Mouse (Mus musculus): ENCODE measurements at regions not wholly inside any gene's neighbourhood (a gene's known extent, or its start where the extent isn't known, plus 50 kb on each side); places are given as distances from the start of the nearest gene placed in this dataset.

DNA sequence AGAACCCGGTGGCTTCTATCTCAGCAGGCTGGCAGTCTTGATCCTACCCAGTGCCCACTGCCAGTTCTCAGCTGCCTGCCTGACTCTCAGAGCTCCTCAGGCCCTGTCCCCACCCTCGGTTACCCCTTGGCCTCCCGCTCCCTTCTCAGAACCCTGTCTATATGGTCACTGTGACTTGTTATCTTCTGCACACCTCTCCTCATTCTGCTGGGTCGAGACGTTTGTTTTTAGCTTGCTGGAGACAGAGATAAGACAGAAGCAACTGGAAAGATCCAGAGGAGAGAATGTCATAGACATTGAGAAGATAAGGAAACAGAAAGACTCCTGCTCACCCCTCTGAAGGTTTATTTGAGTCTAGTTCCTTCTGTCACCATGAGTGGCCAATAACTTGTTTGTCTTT, 53.8 kb upstream of the Phc1 start:
- in situ Hi-C loops (cut with MboI; ENCODE audit: low pct_unique_long_range_greater_than_20kb in 1 of 2, low sequenced_read_pairs in 2 of 2, unreplicated experiment in 1 of 2) = loop anchor here (5.0 to 25.0 kb wide), 3 partner anchors 82 to 282 kb away; no protein-coding TSS in a partner anchor

DNA sequence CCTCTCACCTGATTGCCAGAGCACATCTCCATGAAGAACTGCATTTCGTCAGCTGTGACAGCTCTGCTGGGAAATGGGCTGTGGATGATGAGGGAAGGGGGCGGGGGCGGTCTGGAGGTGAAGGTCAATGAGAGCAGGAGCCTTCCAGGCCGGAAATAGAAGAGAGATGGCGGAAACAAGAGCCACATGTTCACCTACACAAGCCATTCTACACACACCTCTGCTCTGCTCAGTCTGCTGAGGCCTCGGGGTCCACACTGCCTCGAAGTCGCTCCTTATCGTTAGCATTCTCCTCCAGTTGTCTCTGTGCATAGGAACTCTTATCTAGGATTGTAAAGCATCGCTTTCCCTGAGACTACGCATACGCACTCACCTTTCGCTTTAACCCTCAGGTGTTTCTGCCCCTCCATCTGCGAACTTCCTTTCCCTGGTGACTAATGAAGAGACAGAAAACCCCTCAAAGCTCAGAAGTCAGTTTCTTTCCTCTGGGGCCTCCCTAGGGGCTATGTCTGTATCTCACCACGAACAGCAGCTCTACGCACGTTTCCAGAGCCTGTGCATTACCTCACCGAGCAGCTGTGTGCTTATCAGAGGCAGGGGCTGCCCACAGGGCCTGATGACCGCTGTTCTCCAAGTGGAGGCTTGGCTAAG, 53.0 kb upstream of the Phc1 start:
- in situ Hi-C loops (cut with MboI; ENCODE audit: low pct_unique_long_range_greater_than_20kb in 1 of 2, low sequenced_read_pairs in 2 of 2, unreplicated experiment in 1 of 2) = loop anchor here (5.0 to 25.0 kb wide), 3 partner anchors 81 to 281 kb away; no protein-coding TSS in a partner anchor

DNA sequence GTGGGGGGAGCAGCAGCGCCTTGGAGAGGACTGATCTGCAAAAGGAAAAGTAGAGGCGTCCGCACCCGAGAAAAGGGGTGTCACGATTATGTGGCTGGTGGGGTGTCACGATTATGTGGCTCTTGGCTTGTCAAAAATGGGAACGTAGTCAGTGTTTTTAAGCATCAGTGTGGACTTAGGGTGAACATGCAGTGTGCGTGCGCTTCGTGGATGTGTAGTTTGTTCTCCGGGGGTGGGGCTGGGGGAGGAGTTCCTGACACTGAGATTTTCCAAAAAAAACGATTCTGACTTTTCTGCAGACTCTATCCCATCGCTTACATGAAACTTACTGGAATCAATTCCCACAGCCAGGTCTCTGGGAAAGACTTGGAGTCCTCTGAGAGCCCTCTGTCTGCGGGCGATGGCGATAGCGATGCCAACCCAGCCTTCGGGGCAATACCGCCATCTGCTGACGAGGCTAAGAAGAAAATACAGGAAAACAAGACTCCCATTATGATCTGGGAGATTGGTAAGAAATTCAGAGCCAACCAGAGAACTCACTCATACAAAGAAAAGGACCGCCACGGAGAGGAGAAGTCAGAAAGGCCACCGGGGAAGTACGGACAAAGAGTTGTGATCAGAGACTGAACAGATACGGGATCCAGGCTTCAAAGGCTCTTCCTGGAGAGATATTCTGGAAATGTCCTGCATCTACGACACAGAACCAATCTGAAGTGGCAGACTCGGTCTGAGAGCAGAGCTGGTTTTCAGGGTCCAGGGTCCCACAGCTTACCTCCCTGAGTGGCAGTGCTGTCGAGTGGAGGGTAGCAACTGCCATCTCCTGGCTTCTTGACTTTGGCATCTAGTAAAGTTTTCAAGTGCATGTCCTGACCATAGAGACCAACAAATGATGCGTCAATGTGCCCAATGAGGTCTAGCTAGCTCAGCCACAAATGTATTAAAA, 51.6 kb upstream of the Phc1 start:
- in situ Hi-C loops (cut with MboI; ENCODE audit: low pct_unique_long_range_greater_than_20kb in 1 of 2, low sequenced_read_pairs in 2 of 2, unreplicated experiment in 1 of 2) = loop anchor here (5.0 to 25.0 kb wide), 3 partner anchors 80 to 280 kb away; no protein-coding TSS in a partner anchor

DNA sequence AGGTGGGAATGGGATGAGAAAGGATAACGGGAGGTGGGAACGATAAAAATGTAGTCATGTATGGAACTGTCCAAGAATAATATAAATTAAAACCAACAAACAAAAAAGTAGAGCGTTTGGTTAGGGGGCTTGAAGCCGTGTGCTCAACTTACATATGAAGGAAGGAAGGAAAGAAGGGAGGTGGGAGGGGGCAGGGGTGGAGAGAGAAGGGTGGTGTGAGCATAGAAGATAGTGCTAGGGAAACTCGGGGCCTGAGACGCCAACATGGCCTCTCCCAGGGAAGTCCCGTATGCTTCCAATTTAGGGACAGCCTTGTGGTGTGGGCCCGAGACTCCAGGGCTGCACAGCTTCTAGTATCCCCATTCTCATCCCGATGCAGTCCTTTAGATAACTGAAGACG, 50.8 kb upstream of the Phc1 start:
- in situ Hi-C loops (cut with MboI; ENCODE audit: low pct_unique_long_range_greater_than_20kb in 1 of 2, low sequenced_read_pairs in 2 of 2, unreplicated experiment in 1 of 2) = loop anchor here (5.0 to 25.0 kb wide), 3 partner anchors 79 to 279 kb away; no protein-coding TSS in a partner anchor

DNA sequence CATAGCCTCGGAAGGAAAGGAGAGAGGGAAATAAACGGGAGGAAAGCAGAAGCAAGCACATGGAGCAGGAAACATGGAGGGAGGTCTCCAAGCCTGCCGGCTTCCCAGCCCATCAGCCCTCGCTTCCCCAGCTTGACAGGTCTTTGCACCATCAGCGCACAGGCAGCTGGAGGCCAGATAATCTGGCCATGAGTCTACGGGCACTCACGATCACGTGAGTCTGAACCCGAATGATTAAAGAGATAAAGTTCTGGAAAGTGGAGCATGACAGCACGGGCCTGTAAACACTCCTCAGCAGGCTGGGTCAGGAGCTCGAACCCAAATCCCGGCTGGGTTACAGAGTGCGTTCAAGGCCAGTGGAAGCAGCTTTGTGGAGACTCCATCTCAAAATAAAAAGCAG, 50.4 kb upstream of the Phc1 start:
- in situ Hi-C loops (cut with MboI; ENCODE audit: low pct_unique_long_range_greater_than_20kb in 1 of 2, low sequenced_read_pairs in 2 of 2, unreplicated experiment in 1 of 2) = loop anchor here (5.0 to 25.0 kb wide), 3 partner anchors 78 to 278 kb away; no protein-coding TSS in a partner anchor

All from mouse embryonic stem cell (cell line).